Mouse (Mus musculus): ENCODE results near the gene Vwa3b. TPM values are rescaled to one million over a fixed set of nuclear protein-coding genes. Genes with fewer than 3 reads are reported as not detected.

Vwa3b gene
- 1.2 TPM for total RNA-seq (2023)

GRCm38 (mm10) chr1:37025962-37026686 is at the start of gene Vwa3b:
Vwa3b (plus strand) TSS chr1:37026596.

GRCm38 (mm10) chr1:37214144-37214543 is 187.7 kb downstream of the Vwa3b start, which contains the start of gene Cnga3:
Cnga3 (plus strand) TSS chr1:37214434.

Other genes starting within 250 kb of the Vwa3b start
- gene Tmem131, start 82.9 kb upstream of the Vwa3b start, total RNA-seq (2023), result 72.9 TPM
- gene Cnga3, start 187.8 kb downstream of the Vwa3b start, total RNA-seq (2023), result not detected